Mouse (Mus musculus): Measurements from ENCODE around the gene Nms. TPM values are rescaled to one million over a fixed set of nuclear protein-coding genes. Genes with fewer than 3 reads are reported as not detected.

The Nms gene
- polyA plus RNA-seq (2012; rRNA removed), result 0.20 and 0.23 TPM in 2 replicates

GRCm38 (mm10) chr1:38938849-38939248 is at the start of gene Nms:
Nms (plus strand) TSS chr1:38939149.

GRCm38 (mm10) chr1:38897431-38898248 is 41.3 kb upstream of the Nms start, which contains the start of gene Chst10:
Chst10 (minus strand) TSS chr1:38898161.

DNA sequence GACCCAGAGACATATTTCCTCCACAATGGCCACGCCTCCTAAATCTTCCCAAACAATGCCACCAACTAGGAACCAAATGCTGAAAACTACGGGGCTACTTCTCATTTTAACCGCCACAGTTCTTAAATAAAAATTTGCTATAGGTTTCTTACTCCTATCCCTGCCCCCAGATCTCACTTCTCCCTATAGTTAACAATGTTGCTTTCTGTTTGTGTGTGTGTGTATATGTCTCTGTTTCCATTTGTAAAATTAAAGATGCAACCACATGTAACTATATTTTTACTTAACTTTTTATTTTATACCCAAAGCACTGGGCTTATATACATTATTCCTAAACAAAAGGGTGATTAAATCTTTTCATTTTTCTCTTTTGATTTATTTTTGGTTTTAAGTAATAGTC is 46.4 kb downstream of the Nms start, which contains the start of gene Pdcl3:
TSS of gene Pdcl3 (plus strand) at position 301 of the 400 bp plus-strand sequence.

Other genes starting within 250 kb of the Nms start
- 84.8 and 84.9 TPM in 2 replicates for gene Lonrf2, start 102.4 kb upstream of the Nms start, polyA plus RNA-seq (2012; rRNA removed)
- 29.2 and 31.2 TPM in 2 replicates for gene Chst10, start 41.0 kb upstream of the Nms start, polyA plus RNA-seq (2012; rRNA removed)
- 80.0 and 99.9 TPM in 2 replicates for gene Pdcl3, start 46.5 kb downstream of the Nms start, polyA plus RNA-seq (2012; rRNA removed)

Data from central nervous system, embryonic 18 days (tissue).